Mouse (Mus musculus): ENCODE measurements at regions not wholly inside any gene's neighbourhood (a gene's known extent, or its start where the extent isn't known, plus 50 kb on each side); places are given as distances from the start of the nearest gene placed in this dataset.

GRCm38 (mm10) chr4:54170202-54170931 lies 344.5 kb downstream of the Tmem38b start:
- no peak for DNase-seq

DNA sequence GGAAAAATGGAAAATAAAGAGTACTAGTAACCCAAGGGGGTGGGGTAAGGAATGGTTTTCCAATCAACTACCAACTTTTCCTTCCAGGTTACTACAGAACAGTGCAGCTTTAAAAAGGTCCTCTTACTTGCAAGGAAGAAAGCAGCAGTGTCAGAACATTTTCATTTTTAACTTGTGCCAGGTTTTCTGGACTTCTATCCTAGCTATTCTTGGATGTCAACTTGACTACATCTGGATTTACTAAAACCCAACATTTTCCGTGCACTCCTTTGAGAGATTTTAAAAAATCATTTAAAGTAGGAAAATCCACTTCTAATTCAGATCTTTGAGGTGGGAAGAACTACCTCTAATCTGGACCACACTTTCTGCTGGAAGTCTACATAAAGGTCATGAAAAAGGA lies 358.4 kb downstream of the Tmem38b start:
- no peak for DNase-seq

GRCm38 (mm10) chr4:54195734-54196133 lies 369.9 kb downstream of the Tmem38b start:
- DNase-seq, result no peak

- no peak for DNase-seq
Observed at GRCm38 (mm10) chr4:54202440-54202839, 376.6 kb downstream of the Tmem38b start.

- DNase-seq, result no peak
Observed at GRCm38 (mm10) chr4:54224572-54224971, 398.7 kb downstream of the Tmem38b start.
